Mouse (Mus musculus) cerebellum, adult (tissue): ENCODE results near the gene Pnkp.

ENCODE experiments used
- ATAC-seq: cut with Nextera tagmentation; 2 replicates; pipeline ENCODE4 v1.9.2; 2017; ENCODE audit warnings: mild to moderate bottlenecking, moderate library complexity, mixed read lengths; ENCODE audit not compliant: insufficient number of reproducible peaks, low FRiP score, low TSS enrichment

The Pnkp gene

GRCm38 (mm10) chr7:44824872-44825271, 32.1 kb upstream of the Pnkp start:
- ATAC-seq: 0 out of 2 replicates have a peak, but pooled peaks have one; percentile 58

GRCm38 (mm10) chr7:44826771-44827170, 30.2 kb upstream of the Pnkp start:
- ATAC-seq: no peak

GRCm38 (mm10) chr7:44828706-44829105, 28.2 kb upstream of the Pnkp start:
- no peak for ATAC-seq

- ATAC-seq: no peak
Measured at GRCm38 (mm10) chr7:44832763-44833162, 24.2 kb upstream of the Pnkp start.

- no peak for ATAC-seq
Measured at GRCm38 (mm10) chr7:44835373-44836015, 21.4 kb upstream of the Pnkp start.

- no peak for ATAC-seq
Measured at GRCm38 (mm10) chr7:44836016-44836404, 20.9 kb upstream of the Pnkp start.

- ATAC-seq: no peak
Measured at GRCm38 (mm10) chr7:44836423-44837053, 20.4 kb upstream of the Pnkp start.

GRCm38 (mm10) chr7:44838073-44838472, 18.9 kb upstream of the Pnkp start:
- ATAC-seq: no peak

GRCm38 (mm10) chr7:44839171-44839490, 17.8 kb upstream of the Pnkp start:
- ATAC-seq: no peak

- ATAC-seq: no peak
Measured at GRCm38 (mm10) chr7:44839491-44840191, 17.3 kb upstream of the Pnkp start.

GRCm38 (mm10) chr7:44840426-44840825, 16.5 kb upstream of the Pnkp start:
- ATAC-seq: no peak

GRCm38 (mm10) chr7:44841825-44842463, 15.0 kb upstream of the Pnkp start:
- no peak for ATAC-seq

GRCm38 (mm10) chr7:44845006-44845405, 11.9 kb upstream of the Pnkp start:
- no peak for ATAC-seq

GRCm38 (mm10) chr7:44846804-44847203, 10.1 kb upstream of the Pnkp start:
- ATAC-seq: no peak

GRCm38 (mm10) chr7:44847772-44848171, 9.2 kb upstream of the Pnkp start:
- ATAC-seq: no peak

GRCm38 (mm10) chr7:44848561-44849415, 8.2 kb upstream of the Pnkp start, which contains the start of the genes Akt1s1 and Tbc1d17:
Gene Akt1s1, plus strand, starts transcription at chr7:44848991.
Gene Tbc1d17, minus strand, starts transcription at chr7:44849079.
- peak; percentile 74 for ATAC-seq

GRCm38 (mm10) chr7:44849416-44850111, 7.4 kb upstream of the Pnkp start:
- ATAC-seq: peak; percentile 22; the same call in 1 of the 2 replicates

GRCm38 (mm10) chr7:44850146-44850545, 6.8 kb upstream of the Pnkp start:
- no peak for ATAC-seq

GRCm38 (mm10) chr7:44850789-44851624, 5.9 kb upstream of the Pnkp start:
- no peak for ATAC-seq
